Mouse (Mus musculus): Measurements from ENCODE around the gene Pla2g6.
A peak's percentile ranks its signal among the peaks of the same experiment; 100 is the strongest.

Gene Pla2g6

DNA sequence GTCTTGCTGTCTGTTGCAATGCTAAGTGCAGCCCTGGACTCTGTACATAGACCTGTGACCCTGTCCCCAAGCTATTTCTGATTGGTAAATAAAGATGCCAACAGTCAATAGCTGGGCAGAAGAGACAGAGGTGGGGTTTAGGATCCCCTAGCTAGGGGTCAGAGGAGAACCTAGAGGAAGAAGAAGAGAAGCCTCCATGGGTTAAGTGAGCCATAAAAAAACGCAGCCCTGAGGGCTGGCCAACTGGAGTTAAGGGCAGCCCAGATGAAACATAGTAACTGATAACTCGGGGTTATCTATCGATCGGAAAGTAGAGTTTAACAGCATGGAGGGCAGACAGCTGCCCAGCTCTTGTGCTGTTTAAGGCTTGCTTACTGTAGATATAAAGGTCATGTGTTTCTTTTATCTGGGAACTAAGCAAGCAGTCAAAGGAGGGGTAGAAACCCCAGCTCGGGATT, 6.4 kb downstream of the Pla2g6 start:
- DNase-seq, result no peak

DNA sequence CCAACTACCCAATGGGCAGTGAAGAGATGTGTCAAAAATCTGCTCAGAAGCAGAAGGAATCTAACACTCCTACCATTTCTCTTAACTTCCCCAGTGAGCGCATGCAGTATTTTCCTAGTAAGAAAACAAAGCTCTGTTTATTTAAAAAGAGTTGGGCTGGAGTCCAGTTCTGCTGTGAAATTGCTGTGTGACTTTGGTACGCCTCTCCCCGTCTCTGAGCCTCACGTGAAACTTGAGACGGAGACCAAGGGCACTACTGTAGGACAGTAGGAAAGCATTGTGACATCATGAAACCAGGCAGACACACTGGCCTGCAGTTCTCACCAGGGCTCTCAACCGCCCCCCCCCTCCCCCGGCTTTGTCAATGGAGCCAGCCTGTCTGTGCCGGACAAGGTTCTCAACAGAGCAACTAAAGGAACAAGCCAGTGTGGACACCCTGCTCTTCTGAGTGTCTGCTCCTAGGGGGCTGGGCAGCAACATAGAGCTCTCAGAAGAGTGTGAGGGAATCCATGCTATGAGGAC, 14.3 kb downstream of the Pla2g6 start:
- DNase-seq, result no peak

GRCm38 (mm10) chr15:79307861-79308260, 20.3 kb downstream of the Pla2g6 start:
- no peak for DNase-seq

GRCm38 (mm10) chr15:79306043-79306637, 22.1 kb downstream of the Pla2g6 start:
- no peak for DNase-seq

GRCm38 (mm10) chr15:79304832-79305231, 23.4 kb downstream of the Pla2g6 start:
- DNase-seq, result no peak

DNA sequence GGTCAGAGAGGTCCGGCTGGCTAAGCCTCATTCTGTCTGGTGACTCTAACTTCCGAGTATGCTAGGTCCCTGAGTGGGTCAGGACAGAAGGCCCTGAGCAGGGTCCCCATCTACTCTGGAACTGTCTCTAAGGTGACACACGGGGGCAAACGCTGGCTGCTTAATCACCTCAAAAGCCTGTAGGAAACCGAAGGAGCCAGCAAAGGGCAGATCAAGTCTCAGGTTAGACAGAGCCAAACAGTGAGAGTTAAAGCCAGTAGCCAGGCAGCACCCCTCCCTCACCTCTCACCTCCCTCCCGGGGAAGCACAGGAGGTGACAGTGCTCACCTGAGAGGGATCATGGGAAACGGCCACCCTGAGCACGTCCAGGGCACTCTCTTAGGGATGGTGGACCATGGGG, 24.5 kb downstream of the Pla2g6 start:
- no peak for DNase-seq

- DNase-seq, result no peak
Measured at GRCm38 (mm10) chr15:79299563-79300155, 28.5 kb downstream of the Pla2g6 start.

DNA sequence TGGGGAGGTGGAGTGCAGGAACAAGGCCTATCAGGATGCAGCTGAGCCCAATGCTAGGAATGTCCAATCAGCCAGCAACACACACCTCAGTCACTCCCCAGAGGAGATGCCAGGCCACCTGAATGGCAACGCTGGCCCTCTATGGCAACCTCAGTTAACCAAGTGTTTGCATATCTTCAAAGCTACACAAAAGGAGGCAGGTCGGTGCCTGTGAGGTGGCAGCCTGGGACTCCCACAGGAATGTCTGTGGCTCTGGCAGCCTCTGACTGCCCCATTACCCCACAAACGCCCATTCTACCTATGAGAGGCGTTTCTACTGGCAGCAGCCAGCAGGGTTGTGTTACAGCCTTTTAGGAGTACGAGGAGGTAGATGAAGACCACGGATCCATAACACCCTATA, 29.6 kb downstream of the Pla2g6 start:
- DNase-seq, result no peak

- no peak for DNase-seq
Measured at GRCm38 (mm10) chr15:79292779-79293178, 35.4 kb downstream of the Pla2g6 start.

DNA sequence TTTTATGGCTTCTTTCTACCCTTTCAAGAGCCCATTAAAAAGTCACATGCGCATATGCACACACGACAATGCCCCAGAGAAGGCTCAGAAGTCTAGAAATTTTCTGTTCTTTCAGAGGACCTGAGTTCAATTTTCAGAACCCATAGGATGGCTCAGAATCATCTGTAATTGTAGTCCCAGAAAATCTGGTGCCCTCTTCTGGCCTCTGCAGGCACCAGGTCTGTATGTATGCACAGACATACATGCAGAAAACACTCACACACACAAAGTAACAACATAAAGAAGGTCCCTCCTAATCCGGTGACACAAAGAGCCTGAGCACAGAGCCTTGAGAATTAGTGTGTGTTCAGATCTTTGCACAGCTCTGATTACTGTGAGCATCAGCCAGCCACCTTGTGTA, 37.9 kb downstream of the Pla2g6 start:
- no peak for DNase-seq

DNA sequence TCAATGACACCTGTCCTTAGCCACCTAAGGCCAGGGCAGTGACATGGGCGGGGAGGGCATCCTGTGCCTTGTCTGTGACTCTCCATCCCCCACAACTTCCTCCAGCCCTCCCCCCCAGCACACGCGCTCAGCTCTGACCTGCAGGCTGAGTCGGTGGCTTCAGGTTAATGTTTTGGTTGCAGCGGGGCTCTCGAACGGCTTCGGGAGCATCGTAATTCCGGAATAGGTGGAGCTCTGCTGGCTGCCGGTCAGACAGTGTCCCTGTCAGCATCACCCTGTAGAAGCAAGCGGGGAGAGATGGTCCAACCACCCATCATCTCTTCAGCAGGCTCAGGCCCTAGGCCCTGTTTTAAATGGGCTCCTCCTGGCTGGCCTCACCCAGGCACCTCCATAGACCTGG, 38.7 kb downstream of the Pla2g6 start:
- DNase-seq, result no peak

DNA sequence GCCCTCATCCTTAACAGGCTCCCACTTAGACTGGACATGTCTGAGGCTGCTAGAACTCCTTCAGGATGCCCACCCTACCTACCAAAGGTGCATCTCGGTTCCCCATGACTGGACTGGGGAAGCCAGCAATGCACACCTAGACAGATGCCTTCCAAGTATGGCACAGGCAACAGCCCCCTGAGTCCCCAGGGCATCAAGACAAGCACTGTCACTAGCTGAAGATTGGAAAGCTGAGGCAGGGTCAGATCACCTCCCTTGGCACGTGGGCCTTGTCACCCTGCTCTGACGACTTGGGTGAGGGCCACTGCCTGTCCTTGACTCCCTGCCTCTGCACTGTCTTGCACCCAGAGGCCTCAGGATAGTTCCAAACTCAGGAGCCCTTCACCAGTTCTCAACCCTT, 39.8 kb downstream of the Pla2g6 start:
- DNase-seq, result no peak

GRCm38 (mm10) chr15:79287091-79287490, 41.1 kb downstream of the Pla2g6 start:
- no peak for DNase-seq

GRCm38 (mm10) chr15:79286141-79286540, 42.0 kb downstream of the Pla2g6 start:
- DNase-seq, result no peak

GRCm38 (mm10) chr15:79285399-79285798, 42.8 kb downstream of the Pla2g6 start, which contains the start of gene Baiap2l2:
Gene Baiap2l2 (minus strand): TSS chr15:79285537.
- no peak for DNase-seq

DNA sequence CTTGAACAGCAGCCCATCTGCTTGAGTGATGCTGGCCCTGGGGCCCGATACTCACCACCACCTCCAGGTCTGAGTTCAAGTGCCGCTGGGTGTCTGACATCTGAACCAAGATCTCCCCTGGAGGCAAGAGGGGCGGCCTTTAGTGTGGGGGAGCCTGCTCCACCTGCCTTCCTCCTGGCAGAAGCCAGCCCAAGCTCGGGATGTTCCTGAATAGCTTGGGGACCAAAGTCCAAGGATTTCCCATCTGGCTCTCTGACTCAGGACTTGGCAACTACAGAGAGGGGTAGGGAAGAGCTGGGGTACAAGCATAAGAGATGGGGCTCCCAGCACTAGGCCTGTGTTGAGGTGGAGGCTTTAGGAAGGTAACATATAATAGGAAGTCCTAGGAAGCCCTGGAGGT, 44.8 kb downstream of the Pla2g6 start:
- DNase-seq, result no peak

DNA sequence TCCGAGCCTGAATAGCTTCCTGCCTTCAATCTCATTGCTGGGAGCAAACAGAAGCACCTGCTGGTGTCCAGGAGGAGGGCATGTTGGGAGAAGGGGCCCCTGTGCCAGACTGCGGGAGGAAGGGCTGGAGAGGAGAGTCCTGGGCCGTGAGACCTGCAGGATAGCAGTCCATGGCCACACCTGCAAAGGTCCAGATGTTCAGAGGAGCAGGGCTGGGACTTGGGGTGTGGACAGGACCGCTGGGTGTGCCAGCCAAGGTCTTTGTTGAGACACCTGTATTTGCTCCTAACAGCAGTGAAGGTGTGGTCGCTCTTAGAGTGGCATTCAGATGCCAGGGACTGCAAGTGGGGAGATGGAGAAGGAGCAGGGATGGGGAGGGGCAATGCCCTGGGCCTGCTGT, 45.8 kb downstream of the Pla2g6 start:
- no peak for DNase-seq

GRCm38 (mm10) chr15:79281389-79281788, 46.8 kb downstream of the Pla2g6 start:
- DNase-seq, result no peak

DNA sequence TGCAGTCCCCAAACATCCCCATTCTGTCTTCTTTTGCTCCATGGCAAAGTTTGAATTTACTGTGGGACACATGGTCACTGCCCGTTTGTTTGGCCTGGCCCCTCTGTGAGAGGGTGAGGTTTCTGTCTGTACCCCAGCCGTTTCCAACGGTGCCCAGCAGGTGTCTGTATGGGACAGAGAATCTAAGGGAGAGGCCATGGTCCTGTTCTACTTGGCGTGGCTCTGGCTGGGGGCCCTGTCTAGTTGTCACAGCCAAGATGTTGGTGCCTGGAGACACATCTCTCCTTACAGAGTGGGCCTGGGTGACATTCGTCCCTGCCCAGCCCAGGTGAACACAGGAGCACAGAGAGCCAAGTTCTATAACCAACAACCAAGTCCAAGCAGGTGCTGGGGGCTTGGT, 47.3 kb downstream of the Pla2g6 start:
- no peak for DNase-seq

GRCm38 (mm10) chr15:79280209-79280608, 48.0 kb downstream of the Pla2g6 start:
- DNase-seq, result no peak

GRCm38 (mm10) chr15:79277728-79278127, 50.5 kb downstream of the Pla2g6 start:
- DNase-seq, result no peak

- no peak for DNase-seq
Measured at GRCm38 (mm10) chr15:79273020-79273419, 55.2 kb downstream of the Pla2g6 start.

GRCm38 (mm10) chr15:79271124-79271746, 57.0 kb downstream of the Pla2g6 start:
- peak; percentile 56 for DNase-seq

Data from right cerebral cortex, postnatal 14 days (tissue).